Mouse (Mus musculus): ENCODE data around the gene Gm10031.

- TF ChIP-seq CTCF (IDR thresholded peaks at IDR 0.05; ENCODE audit: low read depth, low read length) = no peak
- no peak for TF ChIP-seq POLR2A (IDR thresholded peaks at IDR 0.05; ENCODE audit: borderline replicate concordance, low read depth, low read length)
Observed at GRCm38 (mm10) chr1:156537031-156537430, 13.2 kb downstream of the Gm10031 start.

Data from bone marrow macrophage, adult 2 months (primary cell).